Mouse (Mus musculus) brown adipose tissue, adult 24 weeks (tissue): ENCODE measurements around the gene Cdk20. TPM values are rescaled to one million over a fixed set of nuclear protein-coding genes. Genes with fewer than 3 reads are reported as not detected.
A peak's percentile ranks its signal among the peaks of the same experiment; 100 is the strongest.

Source experiments
- H3K27ac ChIP-seq: fragments of 200-500 bp; replicated peaks from 2 replicates; pipeline ENCODE4 v1.5.1; 2012; ENCODE audit warnings: low read depth, mild to moderate bottlenecking, low read length
- H3K4me1 ChIP-seq: fragments of 200-500 bp; 2 replicates; pipeline ENCODE4 v1.6.1; 2012; ENCODE audit warnings: low read length, mixed read lengths; ENCODE audit not compliant: control insufficient read depth, insufficient read depth, insufficient read length
- H3K4me3 ChIP-seq: fragments of 200-500 bp; 2 replicates; pipeline ENCODE4 v1.5.1; 2012; ENCODE audit warnings: low read depth, mild to moderate bottlenecking, low read length, moderate library complexity; ENCODE audit not compliant: insufficient read depth
- polyA plus RNA-seq: library from polyadenylated mRNA; stranded (reverse); fragments of >200 nt; gene quantifications from 2 replicates; pipeline ENCODE4 v1.2.4, GENCODE M21; 2012; ENCODE audit not compliant: missing spikeins, insufficient read depth, insufficient read length

The Cdk20 gene
- 3.3 and 4.5 TPM in 2 replicates for polyA plus RNA-seq

DNA sequence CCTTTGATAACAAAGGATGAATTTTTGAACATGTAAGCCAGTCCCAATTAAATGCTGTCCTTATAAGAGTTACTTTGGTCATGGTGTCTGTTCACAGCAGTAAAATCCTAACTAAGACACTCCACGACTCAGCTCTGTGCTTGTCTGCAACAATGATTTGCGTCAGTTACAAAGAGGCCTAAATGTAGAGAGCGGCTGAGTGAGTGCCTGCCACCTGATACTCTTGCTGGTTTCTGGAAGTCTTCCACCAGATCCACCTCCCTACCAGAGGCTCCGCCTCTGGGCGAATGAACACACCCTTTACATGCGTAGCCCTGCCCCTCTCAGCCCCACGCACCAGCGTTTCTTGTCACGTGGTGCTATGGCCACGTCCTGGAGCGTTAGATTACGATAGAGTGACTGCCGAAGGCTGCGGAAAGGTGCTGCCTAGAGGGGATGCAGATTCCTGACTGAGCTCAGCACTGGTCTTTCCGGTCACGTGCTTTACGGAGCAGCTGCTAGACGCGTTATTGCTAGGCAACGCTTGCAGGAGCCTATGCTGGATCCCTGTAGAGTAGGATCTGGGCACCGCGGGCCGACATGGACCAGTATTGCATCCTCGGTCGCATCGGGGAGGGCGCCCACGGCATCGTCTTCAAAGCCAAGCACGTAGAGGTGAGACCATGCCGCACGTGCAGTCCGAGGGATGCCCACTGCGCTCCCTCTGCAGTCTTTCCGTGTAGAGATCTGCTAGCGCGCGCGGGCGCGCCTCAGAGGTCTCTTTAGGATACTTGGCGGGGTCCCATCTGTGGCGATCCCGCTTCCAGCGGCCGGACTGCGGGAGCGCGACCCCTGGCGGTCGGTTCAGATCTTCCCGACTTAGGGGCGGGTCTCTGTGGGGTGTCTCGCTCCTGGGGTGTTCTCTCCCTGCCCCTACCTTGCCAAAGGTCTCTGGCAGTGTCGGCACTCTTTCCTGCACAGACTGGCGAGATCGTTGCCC, at the start of gene Cdk20:
Gene Cdk20, plus strand, starts transcription at position 298 of the 979 bp plus-strand sequence.
- Histone ChIP-seq H3K4me1 (no peaks in the 10 kb centered on the region), H3K27ac (0 out of 2 replicates have a peak within 1 kb of the TSS, but pooled peaks have one; percentile 8), H3K4me3 (peak within 1 kb of the TSS; percentile 86)

DNA sequence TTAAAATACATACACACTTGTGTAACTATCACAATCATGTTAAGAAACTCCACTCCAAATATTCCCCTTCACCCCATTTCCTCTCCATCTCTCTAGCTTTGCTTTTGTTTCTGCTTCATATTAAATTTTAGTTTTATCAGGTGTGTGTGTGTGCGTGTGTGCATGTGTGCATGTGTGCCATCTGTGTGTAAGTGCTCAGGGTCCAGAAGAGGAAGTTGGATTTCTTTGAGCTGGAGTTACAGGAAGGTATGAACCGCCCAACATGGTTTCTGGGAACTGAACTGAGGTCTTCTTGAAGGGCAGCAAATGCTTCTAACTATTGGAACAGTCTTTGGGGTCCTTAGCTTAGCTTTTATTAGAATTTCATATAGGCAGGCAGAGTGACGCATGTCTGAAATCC, 47.2 kb upstream of the Cdk20 start:
- Histone ChIP-seq H3K4me3 (no peak overlapping the region), H3K27ac (no peak overlapping the region), H3K4me1 (no peaks in the 10 kb centered on the region)

GRCm38 (mm10) chr13:64386048-64386447, 46.1 kb upstream of the Cdk20 start:
- Histone ChIP-seq H3K4me1 (no peaks in the 10 kb centered on the region), H3K27ac (no peak overlapping the region), H3K4me3 (no peak overlapping the region)

DNA sequence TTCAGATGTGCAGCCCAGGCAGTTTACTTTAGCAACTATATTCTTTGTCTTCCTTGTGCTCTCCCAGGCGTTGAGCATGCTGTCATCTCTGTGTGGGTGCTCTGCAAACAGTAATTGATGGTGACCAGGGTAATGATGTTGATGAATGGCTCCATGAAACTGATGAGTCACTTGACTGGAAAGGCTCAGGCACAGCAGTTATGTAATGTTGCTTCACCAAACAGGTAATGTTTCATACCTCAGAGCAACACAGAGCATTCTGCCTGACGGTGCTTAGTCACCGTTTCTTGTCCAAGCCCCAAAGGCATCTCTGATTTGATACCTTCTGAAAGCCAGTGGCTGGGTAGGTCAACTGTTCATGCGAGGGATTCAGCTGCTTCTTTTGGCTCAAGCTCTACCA, 43.7 kb upstream of the Cdk20 start:
- H3K4me1 ChIP-seq, result no peaks in the 10 kb centered on the region
- H3K27ac ChIP-seq, result no peak overlapping the region
- no peak overlapping the region for H3K4me3 ChIP-seq

- no peaks in the 10 kb centered on the region; the same call in 1 of the 2 replicates for H3K4me1 ChIP-seq
- no peak overlapping the region for H3K27ac ChIP-seq
- no peak overlapping the region for H3K4me3 ChIP-seq
Measured at GRCm38 (mm10) chr13:64396979-64397378, 35.1 kb upstream of the Cdk20 start.

GRCm38 (mm10) chr13:64398065-64398464, 34.0 kb upstream of the Cdk20 start:
- Histone ChIP-seq H3K4me3 (no peak overlapping the region), H3K27ac (no peak overlapping the region), H3K4me1 (no peaks in the 10 kb centered on the region; the same call in 1 of the 2 replicates)

DNA sequence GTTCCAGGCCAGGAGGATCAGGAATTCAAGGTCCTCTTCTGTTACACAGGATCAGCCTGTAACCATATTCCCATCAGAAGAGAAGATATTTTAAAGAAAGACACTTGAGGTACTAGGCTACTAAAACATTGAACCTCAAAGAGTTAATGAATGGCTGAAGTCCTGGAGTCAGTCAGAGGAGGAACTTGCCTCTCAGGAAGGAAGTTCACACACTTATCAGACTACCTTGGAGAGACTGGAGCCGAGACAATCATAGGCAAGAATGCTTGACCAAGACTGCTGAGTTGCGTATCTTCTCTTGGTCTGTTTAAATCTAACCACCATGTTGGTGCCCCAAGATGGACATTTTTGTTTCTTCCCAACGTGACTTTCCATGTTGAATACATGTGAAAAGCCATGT, 32.2 kb upstream of the Cdk20 start:
- no peaks in the 10 kb centered on the region; the same call in 1 of the 2 replicates for H3K4me1 ChIP-seq
- no peak overlapping the region for H3K4me3 ChIP-seq
- H3K27ac ChIP-seq, result no peak overlapping the region

GRCm38 (mm10) chr13:64400801-64401361, 31.2 kb upstream of the Cdk20 start:
- Histone ChIP-seq H3K4me3 (no peak overlapping the region), H3K4me1 (no peaks in the 10 kb centered on the region; the same call in 1 of the 2 replicates), H3K27ac (peak overlapping the region; percentile 37)

- Histone ChIP-seq H3K4me1 (no peaks in the 10 kb centered on the region; the same call in 1 of the 2 replicates), H3K27ac (no peak overlapping the region; the same call in 1 of the 2 replicates), H3K4me3 (no peak overlapping the region)
Measured at GRCm38 (mm10) chr13:64402006-64402405, 30.1 kb upstream of the Cdk20 start.

DNA sequence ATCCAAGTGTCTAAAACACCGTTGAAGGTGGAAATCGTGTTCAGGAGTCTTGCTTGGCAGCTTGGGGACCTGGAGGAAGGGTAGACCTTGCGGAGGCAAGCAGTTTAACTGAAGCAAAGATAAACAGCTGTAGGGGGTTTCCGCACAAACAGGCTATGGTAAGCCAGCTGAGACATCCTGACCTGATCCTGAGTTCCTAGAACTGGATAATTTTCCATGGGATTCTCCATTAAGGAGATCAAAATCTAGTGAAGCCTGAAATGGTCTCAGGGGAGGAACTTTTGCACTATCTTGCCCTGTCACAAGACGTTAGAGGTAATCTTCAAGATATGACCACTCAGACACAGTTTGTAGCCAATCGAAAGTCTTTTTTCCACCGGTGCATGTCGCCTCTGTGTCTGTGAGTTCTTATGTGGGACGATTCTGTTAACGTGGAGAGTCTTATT, 29.6 kb upstream of the Cdk20 start:
- Histone ChIP-seq H3K27ac (peak overlapping the region; percentile 45), H3K4me3 (no peak overlapping the region)

DNA sequence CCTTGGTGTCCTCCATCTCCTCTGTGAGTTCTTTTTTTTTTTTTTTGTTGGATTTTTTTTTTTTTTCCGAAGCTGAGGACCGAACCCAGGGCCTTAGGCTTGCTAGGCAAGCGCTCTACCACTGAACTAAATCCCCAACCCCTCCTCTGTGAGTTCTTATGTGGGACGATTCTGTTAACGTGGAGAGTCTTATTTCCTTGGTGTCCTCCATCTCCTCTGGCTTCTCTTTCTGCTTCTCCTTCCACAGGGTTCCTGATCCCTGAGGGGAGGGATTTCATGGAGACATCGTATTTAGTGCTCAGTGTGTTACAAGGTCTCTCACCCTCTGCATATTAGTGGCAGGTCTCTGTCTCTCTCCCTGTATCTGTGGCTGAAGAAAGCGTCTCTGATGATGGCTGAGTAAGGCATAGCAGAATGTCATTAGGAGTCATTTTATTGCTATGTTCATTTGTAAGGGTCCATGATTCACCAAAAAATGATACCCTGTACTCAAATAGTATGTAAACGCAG, 29.1 kb upstream of the Cdk20 start:
- H3K27ac ChIP-seq, result 0 out of 2 replicates have a peak overlapping the region, but pooled peaks have one; percentile 45
- no peak overlapping the region for H3K4me3 ChIP-seq
- H3K4me1 ChIP-seq, result no peaks in the 10 kb centered on the region; the same call in 1 of the 2 replicates

More for the DNA sequence above, 29.6 kb upstream of the Cdk20 start:
- no peaks in the 10 kb centered on the region; the same call in 1 of the 2 replicates for H3K4me1 ChIP-seq

- Histone ChIP-seq H3K4me1 (no peaks in the 10 kb centered on the region; the same call in 1 of the 2 replicates), H3K27ac (no peak overlapping the region), H3K4me3 (no peak overlapping the region)
Measured at GRCm38 (mm10) chr13:64403519-64403918, 28.6 kb upstream of the Cdk20 start.

- Histone ChIP-seq H3K27ac (no peak overlapping the region), H3K4me1 (no peaks in the 10 kb centered on the region; the same call in 1 of the 2 replicates), H3K4me3 (no peak overlapping the region)
Measured at GRCm38 (mm10) chr13:64405550-64405949, 26.6 kb upstream of the Cdk20 start.

GRCm38 (mm10) chr13:64407992-64408391, 24.1 kb upstream of the Cdk20 start:
- Histone ChIP-seq H3K27ac (no peak overlapping the region), H3K4me3 (no peak overlapping the region), H3K4me1 (no peaks in the 10 kb centered on the region)

- Histone ChIP-seq H3K27ac (no peak overlapping the region), H3K4me3 (no peak overlapping the region), H3K4me1 (no peaks in the 10 kb centered on the region)
Measured at GRCm38 (mm10) chr13:64410604-64411003, 21.5 kb upstream of the Cdk20 start.
